Mouse (Mus musculus): Measurements from ENCODE around the gene Thyn1.

DNA sequence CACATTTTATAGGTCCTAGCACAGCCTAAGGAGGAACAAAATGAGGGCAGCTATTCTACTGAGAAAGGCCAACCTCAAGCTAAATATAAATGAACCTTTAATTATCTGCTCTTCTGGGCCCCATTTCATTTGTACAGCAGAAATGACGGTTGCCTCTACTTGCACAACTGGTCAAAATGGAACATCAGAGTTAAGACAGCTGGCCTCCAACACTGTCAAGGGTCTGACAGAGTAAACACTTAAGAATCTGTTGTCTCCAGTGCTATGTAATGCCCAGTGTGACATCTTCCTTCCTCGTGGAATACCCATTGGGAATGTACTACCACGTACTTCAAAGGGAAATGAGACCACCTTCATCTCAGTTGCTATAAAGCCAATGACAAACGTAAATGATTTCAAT, 12.1 kb downstream of the Thyn1 start:
- no peak for TF ChIP-seq POLR2A (IDR thresholded peaks at IDR 0.05; ENCODE audit: insufficient read depth, low read length)
- no peak for TF ChIP-seq CTCF (IDR thresholded peaks at IDR 0.05; ENCODE audit: low read depth, low read length)
- no peak for TF ChIP-seq EP300 (IDR thresholded peaks at IDR 0.05; ENCODE audit: insufficient read depth, low read depth, low read length)

Measured in ES-Bruce4 (cell line).